Mouse (Mus musculus) embryo, embryonic 9.5 days (tissue): ENCODE results near the gene Cel.

ENCODE experiments used
- DNase-seq: peaks from one replicate; pipeline ENCODE4 v3.0.0-alpha.2; 2017; ENCODE audit errors: extremely low spot score

Cel gene

GRCm38 (mm10) chr2:28585043-28585571 lies 21.9 kb upstream of the Cel start:
- peak; percentile 82 for DNase-seq

GRCm38 (mm10) chr2:28583651-28584050 lies 20.4 kb upstream of the Cel start, which contains the start of gene Gtf3c5:
Gene Gtf3c5, minus strand, starts transcription at chr2:28583751.
- no peak for DNase-seq

- DNase-seq: peak; percentile 92
These were observed 19.6 kb upstream of the Cel start for GRCm38 (mm10) chr2:28582647-28583353.

GRCm38 (mm10) chr2:28578003-28578402 lies 14.8 kb upstream of the Cel start:
- DNase-seq: peak; percentile 15

GRCm38 (mm10) chr2:28576815-28577214 lies 13.6 kb upstream of the Cel start:
- no peak for DNase-seq

- DNase-seq: no peak
These were observed 12.1 kb upstream of the Cel start for GRCm38 (mm10) chr2:28575341-28575740.

- DNase-seq: no peak
These were observed 6.7 kb upstream of the Cel start for GRCm38 (mm10) chr2:28569903-28570302.

- no peak for DNase-seq
These were observed 3.3 kb upstream of the Cel start for GRCm38 (mm10) chr2:28566545-28566944.

- no peak for DNase-seq
These were observed 1.2 kb upstream of the Cel start for GRCm38 (mm10) chr2:28564380-28564779.

GRCm38 (mm10) chr2:28563830-28564229 lies 627 bp upstream of the Cel start:
- no peak for DNase-seq

- DNase-seq: no peak
These were observed 5.8 kb downstream of the Cel start for GRCm38 (mm10) chr2:28557452-28557851.

GRCm38 (mm10) chr2:28552301-28552700 lies 10.9 kb downstream of the Cel start:
- no peak for DNase-seq

GRCm38 (mm10) chr2:28549157-28549556 lies 14.0 kb downstream of the Cel start:
- no peak for DNase-seq

GRCm38 (mm10) chr2:28547237-28548172 lies 15.7 kb downstream of the Cel start:
- DNase-seq: peak; percentile 84

GRCm38 (mm10) chr2:28546560-28546959 lies 16.6 kb downstream of the Cel start:
- no peak for DNase-seq

GRCm38 (mm10) chr2:28545976-28546375 lies 17.2 kb downstream of the Cel start:
- no peak for DNase-seq

- no peak for DNase-seq
These were observed 19.3 kb downstream of the Cel start for GRCm38 (mm10) chr2:28543894-28544293.

GRCm38 (mm10) chr2:28540587-28541227 lies 22.5 kb downstream of the Cel start:
- no peak for DNase-seq

- DNase-seq: no peak
These were observed 23.3 kb downstream of the Cel start for GRCm38 (mm10) chr2:28539949-28540348.

GRCm38 (mm10) chr2:28539206-28539605 lies 24.0 kb downstream of the Cel start:
- peak; percentile 33 for DNase-seq

GRCm38 (mm10) chr2:28538817-28539128 lies 24.4 kb downstream of the Cel start:
- DNase-seq: no peak
